Mouse (Mus musculus): ENCODE measurements around the gene Ebf1. TPM values are rescaled to one million over a fixed set of nuclear protein-coding genes. Genes with fewer than 3 reads are reported as not detected.
A peak's percentile ranks its signal among the peaks of the same experiment; 100 is the strongest.

The Ebf1 gene
- total RNA-seq, 2 experiments from 2014 or later, result 2.4 to 5.1 TPM

DNA sequence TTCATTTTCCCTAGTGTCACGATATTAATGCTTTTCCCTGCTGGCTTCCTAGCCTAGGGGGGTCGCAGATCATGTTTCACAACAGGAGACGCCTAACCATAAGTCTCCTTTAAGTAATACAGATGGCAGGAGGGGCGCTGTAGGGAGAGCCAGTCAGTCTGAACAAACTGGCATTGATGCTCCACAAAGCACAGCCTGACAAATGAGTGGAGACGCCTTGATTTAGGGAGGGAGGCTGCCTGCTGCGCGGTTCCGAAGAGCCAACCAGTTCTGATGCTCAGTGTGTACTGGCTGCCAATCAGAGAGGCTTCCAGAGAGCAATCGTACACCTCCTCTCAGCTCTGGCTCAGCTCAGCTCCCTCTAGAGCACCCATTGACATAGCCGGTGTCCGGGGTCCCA, 189.5 kb downstream of the Ebf1 start:
- intact Hi-C loops (cut with DNase I), result no loop called here
- DNase-seq (ENCODE audit: low spot score in 2 of 2), result peak; percentile 7 to 14

DNA sequence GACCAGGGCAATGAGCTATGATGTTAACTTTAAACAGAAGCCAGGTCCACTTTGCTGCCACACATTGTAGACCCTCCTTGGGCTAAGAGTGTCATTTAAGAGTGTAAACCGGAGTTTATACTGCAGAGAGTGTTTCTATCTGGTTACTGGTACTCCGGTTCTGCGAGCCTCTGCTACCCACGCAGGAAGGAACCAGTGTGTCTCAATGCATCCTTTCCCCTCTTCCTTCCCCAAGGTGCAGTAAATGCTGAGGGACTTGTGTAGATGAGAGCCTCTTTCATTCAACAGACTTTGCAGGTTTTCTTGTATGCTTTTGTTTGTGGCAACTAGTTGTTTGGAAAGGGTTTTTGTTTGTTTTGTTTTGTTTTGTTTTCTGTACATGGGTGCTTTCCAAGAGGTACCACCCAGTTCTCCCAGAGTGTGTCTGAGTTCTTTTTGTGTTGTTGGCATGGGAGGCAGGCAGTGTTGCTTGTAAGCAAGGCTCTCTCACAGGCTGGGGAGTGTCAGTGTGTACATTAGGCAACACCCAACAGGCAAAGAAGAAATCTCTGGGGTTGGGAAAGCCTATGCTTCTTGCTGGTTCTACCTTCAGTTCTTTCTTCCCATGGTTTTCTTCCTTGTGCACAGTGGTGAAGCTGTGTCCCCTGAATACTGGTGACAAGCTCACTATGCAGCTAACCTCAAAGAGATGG, 191.9 kb downstream of the Ebf1 start:
- intact Hi-C loops (cut with DNase I), result no loop called here
- DNase-seq (ENCODE audit: low spot score in 2 of 2), result no peak

DNA sequence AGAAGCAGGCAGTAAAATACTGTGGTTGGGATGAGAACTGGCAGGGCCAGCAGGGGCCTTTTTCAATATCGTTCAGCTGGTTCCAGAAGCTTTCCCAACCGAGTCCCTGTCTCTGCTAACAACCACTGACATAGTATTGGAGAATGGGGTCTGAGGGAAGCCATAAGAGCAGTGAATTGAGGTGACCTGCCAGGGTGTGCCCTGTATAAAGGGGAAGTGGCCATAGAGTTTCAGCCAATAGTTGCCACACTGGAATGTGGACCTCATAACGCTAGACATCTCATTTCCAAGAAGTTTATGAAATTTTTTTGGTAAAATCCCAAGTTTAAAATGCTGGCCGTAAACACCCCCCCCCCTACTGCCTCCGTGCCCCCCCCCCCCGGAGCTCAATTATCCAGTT, 193.9 kb downstream of the Ebf1 start:
- DNase-seq (ENCODE audit: low spot score in 2 of 2), result no peak
- intact Hi-C loops (cut with DNase I), result no loop called here

DNA sequence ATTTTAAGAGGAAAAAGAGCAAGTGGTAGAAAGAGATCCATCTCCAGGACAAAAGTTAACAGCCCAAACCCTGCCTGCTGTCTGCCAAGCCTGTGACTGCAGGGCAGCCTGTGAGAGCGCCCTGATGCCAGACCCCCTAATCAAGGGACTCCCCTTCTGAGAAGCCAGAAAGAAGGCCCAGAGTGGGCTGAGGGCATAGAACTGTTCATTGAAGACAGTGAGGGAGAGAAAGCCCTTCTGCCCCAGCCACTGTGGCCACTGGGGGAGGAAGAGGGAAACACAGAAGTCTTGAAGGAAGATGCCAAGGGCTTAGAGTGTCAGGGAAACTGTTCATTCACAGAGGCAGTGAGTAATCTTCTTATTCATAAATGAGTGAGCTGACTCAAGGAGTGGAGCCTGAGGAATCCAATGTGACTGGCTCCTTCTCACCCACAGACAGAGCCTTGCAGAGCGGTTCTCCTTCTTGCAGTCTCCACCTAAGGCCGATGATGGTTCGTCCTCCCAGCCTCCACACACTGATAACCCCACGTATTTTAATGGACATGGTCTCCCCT, 195.2 kb downstream of the Ebf1 start:
- no peak for DNase-seq (ENCODE audit: low spot score in 2 of 2)
- intact Hi-C loops (cut with DNase I), result no loop called here

DNA sequence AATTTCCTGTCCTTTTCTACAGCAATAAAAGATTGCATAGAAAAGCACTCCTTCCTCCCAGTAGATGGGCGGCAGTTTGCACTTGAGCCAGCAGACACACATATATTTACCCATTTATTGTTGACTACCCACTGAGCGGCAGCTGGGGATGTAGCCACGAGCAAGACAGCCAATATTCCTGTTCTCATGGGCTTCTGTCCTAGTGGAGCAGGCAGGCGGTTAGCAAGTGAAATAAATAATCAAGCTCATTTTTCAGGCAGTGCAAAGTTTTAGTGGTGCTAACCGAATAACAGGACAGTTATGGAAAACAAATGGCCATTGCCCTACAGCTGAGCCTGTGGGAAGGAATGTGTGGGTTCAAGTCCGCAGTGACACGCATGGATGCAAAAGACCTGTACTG, 196.4 kb downstream of the Ebf1 start:
- no peak for DNase-seq (ENCODE audit: low spot score in 2 of 2)
- intact Hi-C loops (cut with DNase I), result no loop called here

DNA sequence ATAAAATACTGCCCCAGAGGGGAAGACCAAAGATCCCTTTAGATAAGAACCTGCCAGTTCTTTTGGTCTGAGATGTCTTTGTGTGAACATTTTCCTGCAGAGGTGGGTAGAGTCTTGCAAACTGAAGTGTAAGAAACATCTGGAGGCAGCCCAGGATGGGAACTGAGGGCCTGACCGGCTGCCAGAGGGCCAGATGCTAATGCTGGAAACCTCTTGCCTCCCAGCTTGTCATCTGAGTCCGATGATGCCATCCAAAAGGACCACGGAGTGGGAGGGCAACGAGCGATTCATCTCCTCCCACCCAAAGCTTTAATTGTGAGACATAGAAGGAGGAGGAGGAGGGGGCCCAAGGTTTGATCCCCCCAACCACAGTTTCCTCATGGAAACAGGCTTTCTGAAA, 197.7 kb downstream of the Ebf1 start:
- intact Hi-C loops (cut with DNase I), result no loop called here
- no peak for DNase-seq (ENCODE audit: low spot score in 2 of 2)

DNA sequence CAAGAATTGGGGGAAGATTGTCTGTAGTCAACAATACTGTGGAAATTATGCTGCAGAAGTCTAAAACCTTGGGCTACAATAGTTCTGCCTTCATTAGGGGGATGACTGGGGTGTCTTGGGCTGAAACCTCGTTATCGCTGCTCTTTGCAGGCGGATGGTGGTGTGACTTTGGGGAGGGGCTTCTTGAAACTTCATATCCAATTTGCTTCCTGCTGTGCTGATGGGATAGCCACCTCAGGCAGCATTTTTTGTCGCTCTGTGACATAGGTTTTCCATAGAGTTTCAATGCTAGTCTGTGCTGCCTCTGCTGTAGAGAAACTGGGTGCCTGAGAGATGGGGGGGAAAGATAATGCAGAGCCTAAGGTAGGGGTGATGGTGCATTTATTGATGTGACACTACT, 198.9 kb downstream of the Ebf1 start:
- intact Hi-C loops (cut with DNase I), result no loop called here

DNA sequence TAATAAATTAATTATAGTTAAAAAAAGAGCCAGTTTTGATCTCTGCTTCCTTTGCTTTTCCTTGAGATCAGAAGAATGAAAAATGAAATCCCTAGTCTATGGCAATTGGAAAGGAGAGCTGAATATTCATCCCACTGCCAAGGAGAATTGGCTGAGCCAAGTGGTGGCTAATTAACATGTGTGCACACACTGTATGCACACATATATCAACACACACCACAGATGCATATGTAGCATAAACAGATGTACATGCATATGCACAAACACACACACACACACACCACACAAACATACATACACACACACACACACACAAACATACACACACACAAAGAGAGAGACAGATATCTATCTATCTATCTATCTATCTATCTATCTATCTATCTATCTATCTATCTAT, 205.2 kb downstream of the Ebf1 start:
- DNase-seq (ENCODE audit: low spot score in 2 of 2), result no peak

More for the DNA sequence above, 198.9 kb downstream of the Ebf1 start:
- no peak for DNase-seq (ENCODE audit: low spot score in 2 of 2)

DNA sequence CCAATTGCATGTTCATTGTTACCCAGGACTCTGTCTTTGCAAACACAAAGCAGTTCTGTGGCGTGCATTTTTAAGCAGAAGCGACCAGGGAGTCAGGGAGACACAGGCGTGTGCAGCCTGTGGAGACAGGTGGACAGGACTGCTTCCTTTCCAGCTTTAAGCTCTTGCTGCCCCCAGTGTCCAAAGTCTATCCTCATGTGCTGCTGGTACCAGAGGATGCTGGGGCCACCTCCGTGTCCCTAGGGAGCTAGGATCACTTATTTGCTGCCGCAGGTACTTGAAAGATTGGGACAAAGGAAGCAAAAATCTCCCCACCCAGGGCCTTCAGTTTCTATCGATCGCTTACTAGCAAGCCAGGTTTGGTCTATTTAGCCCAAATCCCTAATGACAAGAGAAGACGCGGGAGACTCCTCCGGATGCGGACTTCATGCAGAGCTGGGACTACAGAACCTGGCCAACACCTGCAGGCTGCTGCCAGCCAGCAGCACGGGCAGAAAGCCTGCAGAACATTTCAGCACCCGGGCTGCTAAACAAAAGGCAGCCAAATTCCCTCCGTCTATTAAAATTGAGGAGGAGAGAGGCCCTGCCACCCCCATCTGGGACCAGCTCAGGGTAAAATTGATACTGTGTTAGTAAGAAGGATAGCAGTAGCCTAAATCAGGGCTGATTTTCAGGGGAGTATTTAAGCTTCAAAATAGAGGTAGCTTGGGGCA, 215.3 kb downstream of the Ebf1 start:
- intact Hi-C loops (cut with DNase I), result loop anchor here (5.0 to 10.0 kb wide), 2 partner anchors 210 to 702 kb away; no protein-coding TSS in a partner anchor
- DNase-seq (ENCODE audit: low spot score in 2 of 2), result no peak

More for the DNA sequence above, 205.2 kb downstream of the Ebf1 start:
- intact Hi-C loops (cut with DNase I), result no loop called here

DNA sequence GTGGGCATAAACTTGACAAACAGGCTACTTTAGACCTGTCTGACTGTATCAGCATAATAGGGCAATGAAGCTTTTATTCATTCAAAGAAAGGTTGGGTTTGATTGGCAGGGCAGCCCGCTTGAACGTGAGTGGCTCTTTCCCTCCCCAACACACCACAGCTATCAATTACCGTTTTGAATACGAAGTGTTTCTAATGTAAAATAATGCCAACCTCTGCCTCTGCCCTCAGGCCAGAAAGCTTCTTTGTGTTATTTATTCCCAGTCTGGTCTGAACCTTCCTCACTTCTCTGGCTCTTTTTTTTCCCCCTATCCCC, 215.8 kb downstream of the Ebf1 start:
- no peak for DNase-seq (ENCODE audit: low spot score in 2 of 2)
- intact Hi-C loops (cut with DNase I), result loop anchor here (5.0 to 10.0 kb wide), 2 partner anchors 211 to 702 kb away; no protein-coding TSS in a partner anchor

DNA sequence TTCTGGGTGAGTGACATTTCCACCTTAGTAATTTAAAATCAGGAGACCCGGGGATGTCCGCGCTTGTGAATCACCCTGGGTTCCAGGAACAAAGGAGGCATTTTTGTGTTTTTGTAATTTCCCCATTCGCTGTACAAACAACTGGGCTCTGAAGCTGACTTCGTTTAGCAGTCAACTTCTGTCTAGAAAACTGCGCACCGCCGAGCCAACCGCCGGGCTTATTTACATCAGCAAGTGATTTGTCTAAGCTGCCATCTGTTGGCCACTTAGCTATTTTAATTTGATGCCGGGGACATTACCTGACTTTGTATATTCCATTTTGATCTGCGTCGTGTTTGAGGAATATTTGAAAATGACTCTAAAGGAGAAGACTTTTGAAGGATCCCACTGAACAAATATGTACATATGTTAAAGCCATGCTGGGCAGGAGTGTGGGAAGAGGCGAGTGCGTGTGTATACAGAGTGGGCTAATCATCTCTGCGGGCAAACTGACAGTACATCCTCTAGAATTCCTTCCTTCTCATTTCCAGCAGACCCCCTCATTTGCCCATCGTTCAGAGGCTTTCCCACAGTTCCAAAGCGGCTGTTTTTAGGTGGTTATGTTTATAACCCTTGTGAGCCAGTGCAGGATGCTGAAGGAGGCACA, 216.4 kb downstream of the Ebf1 start:
- intact Hi-C loops (cut with DNase I), result loop anchor here (5.0 to 10.0 kb wide), 2 partner anchors 211 to 701 kb away; no protein-coding TSS in a partner anchor
- no peak for DNase-seq (ENCODE audit: low spot score in 2 of 2)

DNA sequence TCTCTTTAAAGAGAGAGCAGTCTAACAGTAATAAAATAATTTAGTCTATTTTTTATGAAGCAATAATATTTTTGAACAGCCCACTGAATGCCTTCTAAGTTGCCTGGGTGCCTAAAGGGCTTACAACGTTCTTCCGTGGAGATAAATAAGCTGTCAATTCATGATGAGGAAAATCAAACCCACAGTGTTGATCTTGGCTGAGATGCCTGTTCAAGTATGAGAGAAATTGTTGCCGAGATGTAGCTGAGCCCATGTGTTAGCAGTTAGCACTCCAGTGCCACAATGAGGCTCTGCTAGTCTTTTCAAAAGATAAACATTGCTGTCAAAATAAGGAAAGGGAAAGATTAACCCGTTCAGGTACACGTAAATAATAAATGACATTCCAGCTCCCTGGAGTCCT, 218.0 kb downstream of the Ebf1 start:
- DNase-seq (ENCODE audit: low spot score in 2 of 2), result no peak
- intact Hi-C loops (cut with DNase I), result loop anchor here (10.0 kb wide), 1 partner anchor 700 kb away; no protein-coding TSS in a partner anchor

DNA sequence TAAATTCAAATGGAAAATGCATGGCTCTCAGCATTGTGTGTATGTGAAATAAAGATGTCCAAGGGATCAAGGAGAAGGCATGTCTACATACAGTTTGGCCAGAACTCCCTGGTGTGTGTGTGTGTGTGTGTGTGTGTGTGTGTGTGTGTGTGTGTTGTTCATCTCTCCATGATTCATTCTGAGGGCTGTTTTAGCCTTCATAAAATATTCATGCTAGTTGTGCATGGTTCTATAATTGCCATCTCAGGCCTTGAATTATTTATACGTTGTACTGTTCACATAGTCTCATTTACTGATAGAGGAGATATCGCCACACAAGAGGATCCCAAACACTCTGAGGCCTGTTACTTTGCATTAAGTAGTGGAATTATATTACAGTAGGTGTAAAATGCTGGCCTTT, 220.5 kb downstream of the Ebf1 start:
- no peak for DNase-seq (ENCODE audit: low spot score in 2 of 2)
- intact Hi-C loops (cut with DNase I), result loop anchor here (10.0 kb wide), 1 partner anchor 697 kb away; no protein-coding TSS in a partner anchor

DNA sequence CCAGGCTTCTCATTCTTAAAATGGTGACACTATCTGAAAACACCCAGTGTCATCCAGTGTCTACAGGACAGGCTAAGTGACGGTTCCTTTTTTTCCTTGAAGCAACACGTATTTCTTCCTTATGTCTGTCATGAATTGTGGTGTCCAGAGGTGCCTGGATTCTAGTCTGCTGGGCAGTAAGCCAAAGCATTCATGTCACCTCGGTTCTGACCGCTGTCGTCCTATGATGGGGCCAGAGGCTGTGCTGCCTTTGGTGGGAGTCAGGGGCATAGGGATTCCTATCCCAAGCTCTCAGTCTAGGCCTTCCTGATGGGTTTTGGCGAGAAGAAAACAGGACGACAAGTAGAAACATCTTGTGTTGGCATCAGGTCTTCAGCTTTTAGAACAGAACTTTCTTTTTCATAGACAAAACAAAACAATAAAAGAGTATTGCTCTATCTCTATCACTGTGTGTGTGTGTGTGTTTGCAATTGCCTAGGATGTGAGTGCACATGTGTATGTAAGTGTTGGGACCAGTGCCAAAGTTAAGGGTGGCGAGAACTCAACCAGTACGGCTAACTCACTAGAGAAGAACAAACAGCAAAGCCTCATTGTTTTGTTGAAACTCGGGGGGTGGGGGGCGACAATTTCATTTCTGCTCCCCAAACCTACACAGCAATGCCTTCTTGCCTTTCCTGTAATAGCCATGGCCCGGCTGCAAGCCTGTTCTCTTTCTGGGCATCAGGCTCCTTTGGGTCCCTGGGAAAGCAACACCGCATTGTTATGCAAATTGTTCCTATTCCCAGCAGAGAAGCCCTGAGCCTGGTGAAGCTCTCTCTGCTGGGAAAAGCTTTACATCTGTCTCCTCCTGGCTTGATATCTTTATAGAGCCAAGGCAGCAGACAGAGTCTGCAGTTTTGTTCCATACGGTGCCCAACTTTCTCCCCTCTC, 224.3 kb downstream of the Ebf1 start:
- intact Hi-C loops (cut with DNase I), result no loop called here
- no peak for DNase-seq (ENCODE audit: low spot score in 2 of 2)

DNA sequence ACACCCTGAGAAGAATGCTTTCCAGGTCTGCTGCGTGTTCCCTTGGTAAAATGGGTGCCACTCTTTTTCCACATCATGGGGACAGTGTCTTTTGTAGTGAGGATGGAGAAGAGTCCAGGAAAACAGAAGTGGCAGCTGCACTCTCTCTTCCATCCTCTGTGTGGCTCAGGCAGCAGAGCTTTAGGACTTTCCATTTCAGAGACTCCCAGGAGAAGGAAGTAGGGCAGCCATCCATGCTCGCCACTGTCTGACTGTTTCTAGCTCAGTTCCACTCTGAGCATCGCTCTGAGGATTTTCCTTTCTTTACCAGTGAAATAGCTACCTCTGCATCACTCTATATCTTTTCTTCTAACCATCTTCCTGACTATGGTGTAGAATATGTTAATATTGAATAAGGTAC, 234.8 kb downstream of the Ebf1 start:
- intact Hi-C loops (cut with DNase I), result no loop called here
- no peak for DNase-seq (ENCODE audit: low spot score in 2 of 2)

DNA sequence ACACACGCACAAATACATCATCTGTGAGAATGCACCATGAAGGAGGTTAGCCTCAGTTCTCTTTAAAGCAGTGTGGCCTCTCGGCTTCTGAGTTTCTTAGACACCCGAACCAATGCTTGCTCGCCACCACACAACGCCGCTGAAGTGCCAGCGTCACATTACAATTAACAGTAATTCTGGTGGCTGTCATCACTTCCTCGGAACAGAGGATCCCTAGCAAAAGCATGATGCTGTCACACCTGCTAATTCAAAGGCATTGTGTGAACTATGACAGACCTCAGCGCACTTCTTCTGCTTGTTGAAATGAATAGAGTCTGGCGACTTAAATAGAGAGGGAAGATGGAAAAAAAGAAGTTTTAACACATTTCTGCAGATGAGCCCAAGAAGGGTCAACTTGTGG, 235.8 kb downstream of the Ebf1 start:
- no peak for DNase-seq (ENCODE audit: low spot score in 2 of 2)
- intact Hi-C loops (cut with DNase I), result no loop called here

DNA sequence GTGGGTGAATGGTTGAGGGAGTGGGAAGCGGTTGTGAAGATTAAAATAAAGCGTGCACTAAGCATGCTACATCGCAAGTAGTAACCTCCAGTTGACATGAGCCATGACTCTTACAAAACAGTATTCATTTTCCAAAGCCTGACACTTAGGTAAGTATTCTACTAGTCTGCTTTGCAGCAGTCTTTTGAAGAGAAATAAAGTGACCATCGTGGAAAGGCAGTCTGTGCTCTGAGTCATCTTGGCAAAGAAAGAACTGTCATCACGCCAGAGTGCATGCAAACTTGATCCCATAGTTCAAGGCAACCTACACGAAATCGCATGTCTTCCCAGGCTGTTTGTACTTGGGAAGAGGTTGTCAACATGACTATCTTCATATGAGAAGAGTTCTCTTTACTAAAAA, 237.4 kb downstream of the Ebf1 start:
- intact Hi-C loops (cut with DNase I), result no loop called here
- DNase-seq (ENCODE audit: low spot score in 2 of 2), result no peak

DNA sequence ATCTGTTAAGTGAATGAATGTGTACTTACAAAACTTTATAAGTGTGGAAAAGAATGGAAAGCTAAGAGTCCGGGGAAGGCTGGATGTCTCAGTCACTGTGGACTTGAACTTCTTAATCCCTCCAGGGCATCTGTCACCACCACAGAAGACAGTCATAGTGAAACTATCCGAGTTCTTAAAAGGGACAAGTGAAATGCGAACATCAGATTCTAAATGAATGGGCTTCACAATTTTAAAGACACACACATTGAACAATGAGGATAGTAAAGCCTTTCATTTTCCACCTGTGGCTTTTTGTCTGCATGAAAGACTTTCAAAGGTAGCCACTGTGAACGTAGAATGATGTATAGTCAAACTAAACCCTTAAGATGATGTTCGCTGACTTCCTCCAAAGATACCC, 244.0 kb downstream of the Ebf1 start:
- intact Hi-C loops (cut with DNase I), result no loop called here

DNA sequence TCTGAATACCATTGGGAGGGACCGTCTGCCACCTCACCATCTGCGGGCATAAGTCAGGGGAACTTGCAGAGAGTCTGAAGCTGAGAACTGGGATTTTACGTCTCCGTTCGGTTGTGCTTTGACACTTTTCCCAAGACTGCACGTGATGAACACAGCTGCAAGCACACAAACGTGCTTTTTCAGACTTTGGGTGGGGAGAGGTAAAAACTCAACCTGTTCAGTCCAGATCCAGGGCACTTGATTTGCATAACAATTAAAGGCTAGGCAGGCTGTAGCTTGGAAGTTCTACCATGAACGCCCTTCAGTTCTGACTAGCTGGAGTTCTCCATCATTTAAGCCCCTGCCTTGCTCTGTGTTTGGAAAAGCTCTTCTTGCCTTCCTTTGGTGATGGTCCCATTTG, 246.8 kb downstream of the Ebf1 start:
- no peak for DNase-seq (ENCODE audit: low spot score in 2 of 2)
- intact Hi-C loops (cut with DNase I), result no loop called here

More for the DNA sequence above, 244.0 kb downstream of the Ebf1 start:
- no peak for DNase-seq (ENCODE audit: low spot score in 2 of 2)

Data from left cerebral cortex, postnatal 25 days (tissue).